Mouse (Mus musculus) heart, embryonic 14.5 days (tissue): ENCODE measurements at regions not wholly inside any gene's neighbourhood (a gene's known extent, or its start where the extent isn't known, plus 50 kb on each side); places are given as distances from the start of the nearest gene placed in this dataset.

Experiments used
- ATAC-seq: fragments of 200-750 bp; cut with Nextera tagmentation; 2 replicates; pipeline ENCODE4 v1.8.0; 2017; ENCODE audit warnings: low read depth, moderate TSS enrichment; ENCODE audit not compliant: insufficient number of reproducible peaks, insufficient read depth, low FRiP score
- H3K27ac ChIP-seq, 2 experiments: fragments of 200-500 bp in 1 of 2; fragments of 300-500 bp in 1 of 2; sonication (generic) in 1 of 2; replicated peaks in 1 of 2; 2 replicates each; pipeline ENCODE4 v1.5.1; 2012 to 2014; ENCODE audit warnings: low read depth in 2 of 2, low read length in 2 of 2, control low read depth in 1 of 2, mild to moderate bottlenecking in 1 of 2, mixed read lengths in 1 of 2; ENCODE audit not compliant: control insufficient read depth in 1 of 2, insufficient read depth in 1 of 2
- H3K27me3 ChIP-seq: fragments of 300-500 bp; sonication (generic); 2 replicates; pipeline ENCODE4 v1.6.1; 2014; ENCODE audit warnings: mild to moderate bottlenecking, low read length, control low read depth; ENCODE audit not compliant: control insufficient read depth, insufficient read depth
- H3K36me3 ChIP-seq: fragments of 300-500 bp; sonication (generic); 2 replicates; pipeline ENCODE4 v1.6.1; 2014; ENCODE audit warnings: mild to moderate bottlenecking, control low read depth, low read length, mixed read lengths; ENCODE audit not compliant: control insufficient read depth, insufficient read depth
- H3K4me1 ChIP-seq, 2 experiments: fragments of 200-500 bp in 1 of 2; fragments of 300-500 bp in 1 of 2; sonication (generic) in 1 of 2; 2 replicates each; pipeline ENCODE4 v1.6.1; 2012 to 2014; ENCODE audit warnings: low read length in 2 of 2, control low read depth in 1 of 2, mixed read lengths in 1 of 2; ENCODE audit not compliant: control insufficient read depth in 2 of 2, insufficient read depth in 2 of 2
- H3K4me2 ChIP-seq: fragments of 300-500 bp; sonication (generic); 2 replicates; pipeline ENCODE4 v1.6.1; 2014; ENCODE audit warnings: mild to moderate bottlenecking, low read length
- H3K4me3 ChIP-seq, 2 experiments: fragments of 200-500 bp in 1 of 2; fragments of 300-500 bp in 1 of 2; sonication (generic) in 1 of 2; 2 replicates each; pipeline ENCODE4 v1.5.1; 2012 to 2014; ENCODE audit warnings: low read length in 2 of 2, mild to moderate bottlenecking in 2 of 2, control low read depth in 1 of 2, low read depth in 1 of 2, moderate library complexity in 1 of 2; ENCODE audit not compliant: control insufficient read depth in 1 of 2, insufficient read depth in 1 of 2
- H3K9ac ChIP-seq: fragments of 300-500 bp; sonication (generic); 2 replicates; pipeline ENCODE4 v1.6.1; 2014; ENCODE audit warnings: mild to moderate bottlenecking, low read length
- H3K9me3 ChIP-seq: fragments of 300-500 bp; sonication (generic); 2 replicates; pipeline ENCODE4 v1.6.1; 2016; ENCODE audit warnings: low read length, control low read depth; ENCODE audit not compliant: control insufficient read depth
- WGBS: fragments of 180-500 bp; shearing (Covaris S2); extraction: QIAGEN DNeasy Blood & Tissue Kit; methylation state at CpG from one replicate; pipeline ENCODE4 v1.1.7; 2014; 5-methylcytosine and 5-hydroxymethylcytosine counted together

GRCm38 (mm10) chr12:104539911-104540310 is 66.8 kb upstream of the Gsc start:
- Histone ChIP-seq H3K4me2 (no peak overlapping the region), H3K27ac (no peak overlapping the region), H3K9me3 (no peaks in the 10 kb centered on the region), H3K36me3 (no peaks in the 10 kb centered on the region), H3K4me1 (no peaks in the 10 kb centered on the region), H3K9ac (no peak overlapping the region), H3K27me3 (no peaks in the 10 kb centered on the region), H3K4me3 (no peak overlapping the region)
- no peak for ATAC-seq
- 91% methylated on average over 7 of the region's 7 CpGs for WGBS

GRCm38 (mm10) chr12:104538436-104538835 is 65.3 kb upstream of the Gsc start:
- H3K27me3 ChIP-seq, result 0 out of 2 replicates have a peak, but pooled peaks cover 3% of the 10 kb centered on the region
- no peak overlapping the region for H3K4me3 ChIP-seq
- 86% methylated on average over 2 of the region's 2 CpGs for WGBS
- H3K36me3 ChIP-seq, result no peaks in the 10 kb centered on the region
- no peaks in the 10 kb centered on the region for H3K9me3 ChIP-seq
- no peaks in the 10 kb centered on the region for H3K4me1 ChIP-seq
- no peak overlapping the region for H3K4me2 ChIP-seq
- ATAC-seq, result no peak
- no peak overlapping the region for H3K9ac ChIP-seq
- H3K27ac ChIP-seq, result no peak overlapping the region

- no peaks in the 10 kb centered on the region for H3K36me3 ChIP-seq
- H3K9ac ChIP-seq, result no peak overlapping the region
- 30% methylated on average over 29 of the region's 29 CpGs for WGBS
- H3K4me3 ChIP-seq, result no peak overlapping the region
- H3K4me2 ChIP-seq, result no peak overlapping the region
- peaks cover under 1% of the 10 kb centered on the region; the same call in 1 of the 2 replicates for H3K9me3 ChIP-seq
- H3K27me3 ChIP-seq, result peaks cover 12% of the 10 kb centered on the region
- no peak for ATAC-seq
- peaks cover 0 to 2% of the 10 kb centered on the region in 2 experiments; a peak in 1 of 4 replicates for H3K4me1 ChIP-seq
- no peak overlapping the region for H3K27ac ChIP-seq
Observed at GRCm38 (mm10) chr12:104531512-104532447, 58.6 kb upstream of the Gsc start.

- Histone ChIP-seq H3K4me1 (peaks cover 0 to 2% of the 10 kb centered on the region in 2 experiments; a peak in 1 of 4 replicates), H3K9ac (no peak overlapping the region), H3K27ac (no peak overlapping the region), H3K9me3 (peaks cover 6% of the 10 kb centered on the region), H3K27me3 (peaks cover 12% of the 10 kb centered on the region), H3K4me3 (no peak overlapping the region), H3K36me3 (no peaks in the 10 kb centered on the region), H3K4me2 (no peak overlapping the region)
- WGBS, result 66% methylated on average over 4 of the region's 4 CpGs
- no peak for ATAC-seq
Observed at GRCm38 (mm10) chr12:104530586-104530985, 57.5 kb upstream of the Gsc start.
